Mouse (Mus musculus) ES-Bruce4 (cell line): ENCODE measurements around the gene Sec23ip. TPM values are rescaled to one million over a fixed set of nuclear protein-coding genes. Genes with fewer than 3 reads are reported as not detected.
"Not testable (repeated sequence)": the region's sequence is repeated elsewhere in the genome, so short reads cannot be mapped to it uniquely, and the experiment has no call there.

Source experiments
- H3K27ac ChIP-seq: 2 replicates; pipeline ENCODE4 v1.5.1; 2012; ENCODE audit warnings: low read length, inconsistent platforms; ENCODE audit not compliant: insufficient read depth
- H3K27me3 ChIP-seq: 2 replicates; pipeline ENCODE4 v1.6.1; 2012; ENCODE audit warnings: mild to moderate bottlenecking, low read length, inconsistent platforms; ENCODE audit not compliant: control insufficient read depth, poor library complexity, insufficient read depth, severe bottlenecking
- H3K36me3 ChIP-seq: 2 replicates; pipeline ENCODE4 v1.6.1; 2012; ENCODE audit warnings: inconsistent platforms, mild to moderate bottlenecking, low read length, moderate library complexity; ENCODE audit not compliant: control insufficient read depth, poor library complexity, insufficient read depth, severe bottlenecking
- H3K4me1 ChIP-seq: one replicate; pipeline ENCODE4 v1.8.1; 2011; ENCODE audit warnings: low read length; ENCODE audit not compliant: control insufficient read depth, insufficient read depth
- H3K4me3 ChIP-seq: 2 replicates; pipeline ENCODE4 v1.5.1; 2011; ENCODE audit warnings: low read depth, mild to moderate bottlenecking, low read length
- H3K9ac ChIP-seq: 2 replicates; pipeline ENCODE4 v1.6.1; 2012; ENCODE audit warnings: low read depth, mild to moderate bottlenecking, inconsistent platforms; ENCODE audit not compliant: poor library complexity, severe bottlenecking
- H3K9me3 ChIP-seq: replicated peaks from 2 replicates; pipeline ENCODE4 v1.6.1; 2012; ENCODE audit warnings: mild to moderate bottlenecking, low read length, inconsistent platforms; ENCODE audit not compliant: control insufficient read depth, poor library complexity, insufficient read depth, severe bottlenecking
- CTCF ChIP-seq: IDR thresholded peaks from one replicate; pipeline ENCODE4 v1.8.1; 2011; ENCODE audit warnings: low read depth, low read length
- EP300 ChIP-seq: IDR thresholded peaks from 2 replicates; pipeline ENCODE4 v1.6.1; 2011; ENCODE audit warnings: low read depth, low read length; ENCODE audit not compliant: insufficient read depth
- POLR2A ChIP-seq: IDR thresholded peaks from one replicate; pipeline ENCODE4 v1.8.1; 2011; ENCODE audit warnings: low read length; ENCODE audit not compliant: insufficient read depth
- polyA plus RNA-seq: library from polyadenylated mRNA; stranded (reverse); fragments of >200 nt; gene quantifications from 2 replicates; pipeline ENCODE4 v1.2.4, GENCODE M21; 2011; ENCODE audit warnings: low read depth; ENCODE audit not compliant: missing spikeins, insufficient read depth, insufficient read length

The Sec23ip gene
- polyA plus RNA-seq, result 55.0 and 55.2 TPM in 2 replicates

DNA sequence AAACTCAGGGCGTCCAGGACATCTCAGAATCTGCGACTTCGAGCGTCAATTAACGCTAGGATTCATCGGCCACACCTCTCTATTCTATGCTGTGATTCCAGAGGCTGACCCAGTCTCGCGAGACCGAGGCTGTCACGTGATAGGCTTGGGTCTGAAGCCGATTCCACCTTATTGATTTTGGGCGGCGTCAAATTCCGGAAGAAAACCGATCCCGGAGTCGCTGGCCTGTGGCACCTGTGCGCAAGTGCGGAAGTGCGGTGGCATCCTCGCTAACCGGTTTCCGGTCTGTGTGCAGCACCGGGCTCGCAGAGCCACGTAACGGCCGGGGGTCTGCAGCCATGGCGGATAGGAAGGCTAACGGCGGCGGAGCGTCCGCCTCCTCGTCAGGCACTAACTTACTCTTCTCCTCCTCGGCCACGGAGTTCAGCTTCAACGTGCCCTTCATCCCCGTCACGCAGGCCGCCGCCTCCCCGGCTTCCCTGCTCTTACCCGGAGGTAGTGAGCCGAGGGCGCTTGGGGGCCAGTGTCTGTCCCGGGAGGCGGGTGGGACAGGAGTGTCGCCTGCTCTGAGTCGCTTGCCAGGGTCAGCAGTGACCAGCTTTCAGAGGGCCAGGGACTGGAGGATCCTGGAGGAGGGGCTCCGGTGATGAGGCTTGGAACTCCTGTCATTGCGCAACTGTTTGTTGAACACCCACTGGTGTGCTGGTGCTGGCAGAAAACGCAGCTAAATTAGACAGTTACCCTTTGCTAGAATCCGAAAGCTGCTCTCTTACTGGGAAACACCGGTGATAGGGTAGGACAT, at the start of gene Sec23ip:
Gene Sec23ip (plus strand): TSS at position 260 of the 802 bp plus-strand sequence.
- Histone ChIP-seq H3K27ac (no peak within 1 kb of the TSS), H3K9ac (peak within 1 kb of the TSS; percentile 63), H3K27me3 (no peaks in the 10 kb centered on the region), H3K36me3 (0 out of 2 replicates have a peak, but pooled peaks cover under 1% of the 10 kb centered on the region), H3K4me1 (no peaks in the 10 kb centered on the region), H3K9me3 (no peaks in the 10 kb centered on the region), H3K4me3 (peak within 1 kb of the TSS; percentile 65)
- no peak for TF ChIP-seq CTCF
- TF ChIP-seq EP300, result no peak
- TF ChIP-seq POLR2A, result peak; percentile 38

DNA sequence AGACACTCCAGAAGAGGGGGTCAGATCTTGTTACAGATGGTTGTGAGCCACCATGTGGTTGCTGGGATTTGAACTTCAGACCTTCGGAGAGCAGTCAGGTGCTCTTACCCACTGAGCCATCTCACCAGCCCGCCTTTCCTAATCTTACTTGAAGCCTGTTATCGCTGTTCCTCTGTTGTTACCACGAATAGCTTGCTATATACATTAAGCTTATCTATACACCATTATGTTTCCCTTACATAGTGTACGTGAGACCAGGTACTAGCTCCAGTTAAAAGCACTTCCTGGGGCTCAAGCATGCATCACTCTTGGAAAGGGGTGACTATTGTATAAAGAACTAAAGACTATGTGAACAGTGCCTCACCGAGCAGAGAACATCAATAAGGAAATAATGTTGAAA, 44.8 kb upstream of the Sec23ip start:
- peaks cover 63% of the 10 kb centered on the region for H3K36me3 ChIP-seq
- not testable (repeated sequence) for H3K27me3 ChIP-seq, H3K9ac ChIP-seq, H3K4me3 ChIP-seq, H3K9me3 ChIP-seq, H3K4me1 ChIP-seq, H3K27ac ChIP-seq

DNA sequence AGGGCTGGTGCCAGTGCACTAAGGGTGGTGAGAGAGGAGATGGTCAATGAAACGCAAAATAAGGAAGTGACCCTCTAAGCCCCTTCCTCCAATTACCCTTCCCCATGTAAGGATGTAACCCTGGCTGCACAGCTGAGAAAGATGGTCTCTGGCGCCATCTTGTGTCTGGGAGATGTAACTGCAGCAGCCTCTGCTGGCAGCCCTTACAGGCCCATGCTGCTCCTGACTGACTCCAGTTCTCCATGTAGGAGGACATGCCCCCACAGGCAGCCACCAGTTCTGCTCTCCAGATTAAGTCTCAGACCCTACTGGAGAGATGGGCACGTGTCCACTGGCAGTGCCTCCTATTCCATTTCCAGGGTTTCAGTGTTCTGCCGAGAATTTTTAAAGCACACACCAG, 39.0 kb upstream of the Sec23ip start:
- TF ChIP-seq EP300, result no peak
- TF ChIP-seq CTCF, result peak; percentile 98
- peaks cover 60% of the 10 kb centered on the region for H3K36me3 ChIP-seq

DNA sequence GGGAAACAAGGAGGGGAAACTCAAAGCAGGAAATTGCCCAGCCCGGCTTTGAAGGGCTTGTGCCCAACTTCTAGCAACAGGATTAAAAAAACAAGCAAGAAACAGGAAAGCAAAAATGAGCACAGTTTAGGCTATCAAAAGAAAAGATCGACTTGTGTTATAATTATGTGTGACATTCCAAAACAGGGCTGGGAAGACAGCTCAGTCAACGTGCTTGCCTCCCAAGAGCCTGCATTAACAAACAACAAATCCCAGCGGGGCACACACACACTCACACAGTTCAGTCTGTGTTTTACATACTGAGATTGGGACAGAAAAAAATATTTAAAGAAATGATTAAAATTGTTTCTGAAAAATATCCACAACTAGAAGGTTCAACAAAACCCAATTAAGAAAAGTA, 26.8 kb upstream of the Sec23ip start:
- peaks cover 55% of the 10 kb centered on the region for H3K36me3 ChIP-seq
- H3K9ac ChIP-seq, result no peak overlapping the region
- no peak overlapping the region for H3K27ac ChIP-seq
- H3K9me3 ChIP-seq, result no peaks in the 10 kb centered on the region
- H3K4me3 ChIP-seq, result no peak overlapping the region
- H3K27me3 ChIP-seq, result no peaks in the 10 kb centered on the region
- no peaks in the 10 kb centered on the region for H3K4me1 ChIP-seq
- no peak for TF ChIP-seq CTCF
- no peak for TF ChIP-seq POLR2A
- TF ChIP-seq EP300, result no peak

More for the DNA sequence above, 39.0 kb upstream of the Sec23ip start:
- Histone ChIP-seq H3K4me3 (no peak overlapping the region), H3K4me1 (no peaks in the 10 kb centered on the region), H3K27me3 (no peaks in the 10 kb centered on the region), H3K27ac (peak overlapping the region; percentile 38), H3K9me3 (no peaks in the 10 kb centered on the region), H3K9ac (no peak overlapping the region)

DNA sequence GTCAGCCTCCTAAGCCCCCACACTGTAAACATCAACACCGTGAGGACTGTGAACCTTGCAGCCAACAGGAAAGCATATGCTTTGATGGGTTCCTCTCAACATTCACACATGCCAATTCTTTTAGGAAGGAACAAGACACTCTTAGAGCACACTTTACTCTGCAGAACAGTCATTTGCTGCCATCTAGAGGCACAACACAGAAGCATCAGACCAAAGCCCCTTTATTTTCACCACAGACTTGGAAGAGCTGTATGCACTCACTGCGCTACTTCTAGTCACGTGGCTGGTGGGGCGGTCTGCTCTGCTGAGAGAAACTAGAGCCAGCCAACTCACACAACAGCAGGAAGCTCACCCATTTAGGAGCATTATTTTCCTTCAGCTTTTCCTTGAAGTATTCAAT, 20.0 kb upstream of the Sec23ip start:
- Histone ChIP-seq H3K9me3 (no peaks in the 10 kb centered on the region), H3K4me1 (peaks cover 4% of the 10 kb centered on the region), H3K9ac (no peak overlapping the region), H3K27ac (no peak overlapping the region), H3K4me3 (no peak overlapping the region), H3K36me3 (peaks cover 18% of the 10 kb centered on the region), H3K27me3 (no peaks in the 10 kb centered on the region)
- TF ChIP-seq POLR2A (no peak), EP300 (no peak), CTCF (peak; percentile 13)

DNA sequence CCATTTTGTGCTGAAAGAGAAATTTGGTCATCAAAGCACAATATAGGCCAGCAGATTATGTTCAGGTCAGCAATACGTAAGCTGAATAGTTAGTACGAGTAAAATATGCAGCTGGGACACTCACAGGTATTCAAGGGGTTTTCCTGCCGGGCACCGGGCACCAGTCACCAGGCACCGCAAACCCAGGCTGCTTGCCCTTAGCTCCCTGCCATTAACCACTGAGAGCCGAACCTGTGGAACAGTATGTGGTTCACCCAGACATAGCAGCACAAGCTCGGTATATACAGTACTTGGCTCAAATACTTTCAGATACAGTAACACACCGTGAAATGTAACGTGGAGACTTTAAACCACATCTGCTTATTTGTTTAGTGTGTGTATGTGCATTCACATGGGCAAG, 19.6 kb upstream of the Sec23ip start:
- Histone ChIP-seq H3K9ac (0 out of 2 replicates have a peak overlapping the region, but pooled peaks have one; percentile 15), H3K36me3 (peaks cover 16% of the 10 kb centered on the region), H3K4me3 (no peak overlapping the region), H3K27me3 (no peaks in the 10 kb centered on the region), H3K4me1 (peaks cover 4% of the 10 kb centered on the region), H3K9me3 (no peaks in the 10 kb centered on the region), H3K27ac (0 out of 2 replicates have a peak overlapping the region, but pooled peaks have one; percentile 6)
- no peak for TF ChIP-seq CTCF
- no peak for TF ChIP-seq EP300
- TF ChIP-seq POLR2A, result no peak
